Mouse (Mus musculus): ENCODE measurements at regions not wholly inside any gene's neighbourhood (a gene's known extent, or its start where the extent isn't known, plus 50 kb on each side); places are given as distances from the start of the nearest gene placed in this dataset.
"Not testable (repeated sequence)": the region's sequence is repeated elsewhere in the genome, so short reads cannot be mapped to it uniquely, and the experiment has no call there.

DNA sequence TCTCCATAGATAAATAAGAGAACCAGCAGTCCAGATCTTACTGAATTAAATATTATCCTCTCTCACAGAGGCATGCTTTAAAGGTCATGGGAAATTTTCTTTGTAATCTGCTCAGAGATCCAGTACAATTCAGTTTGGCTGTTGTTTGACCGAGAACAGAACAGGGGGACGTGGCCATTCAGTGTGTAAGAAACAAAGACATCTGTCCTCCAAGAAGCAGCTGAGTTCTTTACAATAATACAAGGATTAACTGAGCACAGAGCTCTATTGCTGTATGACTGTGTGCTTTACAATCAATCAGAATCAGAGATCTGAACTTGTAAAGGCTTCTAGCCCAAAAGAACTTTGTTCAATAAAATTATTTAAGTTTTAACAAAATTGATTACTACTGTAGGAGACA is 287.6 kb upstream of the Cntn5 start:
- no peak for DNase-seq

DNA sequence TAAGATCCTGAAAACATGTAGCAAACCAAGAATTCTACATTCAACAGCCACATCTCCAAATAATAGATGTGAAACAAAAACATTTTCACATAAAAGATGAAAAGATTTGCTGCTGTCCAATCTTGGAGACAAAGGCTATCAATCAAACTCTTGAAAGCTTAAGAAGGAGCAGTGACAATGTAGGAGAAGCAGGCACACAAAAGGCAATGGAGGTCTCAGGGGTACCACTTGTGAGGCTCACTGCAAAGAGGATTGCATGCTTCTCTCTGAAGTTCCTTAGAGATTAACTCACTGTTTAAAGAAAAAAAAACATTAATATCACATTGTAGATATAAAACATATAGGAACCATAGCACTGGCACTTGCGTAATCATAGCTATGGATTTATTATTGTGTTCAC is 241.2 kb upstream of the Cntn5 start:
- DNase-seq: no peak

DNA sequence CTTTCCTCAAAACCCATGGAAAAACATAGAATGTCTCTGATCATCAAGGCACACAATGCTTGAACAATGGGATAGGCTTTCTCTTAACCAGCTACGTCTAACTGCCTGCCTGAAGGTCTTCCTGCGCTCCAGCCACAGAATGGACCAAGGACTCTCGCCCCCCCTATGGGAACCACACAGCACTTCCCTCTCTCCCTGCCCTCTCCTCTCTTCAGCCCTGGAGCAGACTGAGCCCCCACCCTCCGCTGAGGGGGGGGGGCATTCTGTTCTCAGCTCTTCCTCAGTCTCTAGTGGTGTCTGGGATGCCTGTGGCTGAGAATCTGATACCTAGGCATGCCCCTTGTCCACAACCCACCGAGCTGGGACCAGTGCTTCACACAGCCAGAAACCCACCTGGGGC is 222.3 kb upstream of the Cntn5 start:
- DNase-seq: no peak

DNA sequence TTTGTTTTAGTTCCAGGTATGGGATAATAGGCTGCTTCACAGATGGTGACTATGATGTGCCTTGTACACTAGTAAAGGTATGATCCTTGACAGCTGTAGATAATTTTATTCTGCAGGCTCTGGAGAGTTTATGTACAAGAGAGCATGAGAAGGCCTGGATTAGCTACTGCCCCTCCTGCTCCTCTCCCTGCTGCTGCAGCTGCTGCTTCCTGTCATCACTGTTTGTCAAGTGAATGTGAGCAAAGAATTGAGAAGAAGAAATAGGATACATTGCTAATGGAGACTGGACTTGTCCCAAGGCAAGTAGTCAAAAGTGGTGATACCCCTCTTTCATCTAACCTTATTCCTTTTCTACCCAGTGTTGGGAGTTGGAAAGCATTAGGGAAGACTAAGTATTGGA is 214.6 kb upstream of the Cntn5 start:
- DNase-seq: no peak

- DNase-seq: not testable (repeated sequence)
Observed at GRCm38 (mm10) chr9:11107828-11108227, 203.3 kb upstream of the Cntn5 start.

- not testable (repeated sequence) for DNase-seq
Observed at GRCm38 (mm10) chr9:11107212-11107611, 202.6 kb upstream of the Cntn5 start.

DNA sequence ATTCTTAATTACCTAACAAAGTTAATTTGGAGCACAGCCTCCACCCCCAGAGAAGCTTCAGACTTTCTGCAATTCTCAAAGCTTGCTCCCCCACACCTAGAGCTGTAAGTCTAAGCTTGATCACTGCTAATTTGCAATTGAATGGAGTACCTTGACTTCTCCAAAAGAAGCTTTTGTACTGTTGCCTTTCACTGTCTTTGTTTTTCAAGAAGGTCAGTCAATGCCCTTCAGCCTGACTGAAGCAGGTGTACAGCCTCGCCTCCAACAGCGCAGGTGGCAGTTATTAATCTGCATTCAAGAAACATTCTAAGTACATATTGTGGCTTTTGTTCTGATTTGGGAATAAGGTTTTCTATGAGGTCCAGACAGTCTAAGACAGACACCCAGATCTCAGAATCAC is 201.7 kb upstream of the Cntn5 start:
- DNase-seq: no peak

DNA sequence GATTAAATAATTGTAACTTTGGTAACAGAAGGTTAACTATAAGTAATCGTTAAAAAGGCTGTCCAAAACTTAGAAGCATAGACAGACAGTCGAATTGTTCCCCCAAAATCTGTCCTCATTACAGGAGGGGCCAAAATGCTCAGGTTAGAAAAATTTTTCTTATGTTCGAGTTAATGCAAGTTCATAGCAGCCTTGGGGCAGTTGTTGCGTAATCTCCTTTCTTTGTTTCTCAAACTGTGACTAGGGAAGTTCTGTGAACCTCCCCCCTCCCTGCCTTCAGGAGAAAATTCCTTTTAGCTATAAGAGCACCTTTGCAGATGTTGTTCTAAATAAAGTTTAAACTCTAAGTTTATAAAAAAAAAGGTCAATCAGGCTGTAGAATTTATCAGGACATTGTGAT is 198.9 kb upstream of the Cntn5 start:
- DNase-seq: no peak

- DNase-seq: no peak
Observed at GRCm38 (mm10) chr9:11092874-11093273, 188.3 kb upstream of the Cntn5 start.

- DNase-seq: not testable (repeated sequence)
Observed at GRCm38 (mm10) chr9:11067125-11067524, 162.6 kb upstream of the Cntn5 start.

GRCm38 (mm10) chr9:11062856-11063255 is 158.3 kb upstream of the Cntn5 start:
- no peak for DNase-seq
